Mouse (Mus musculus): ENCODE results near the gene Gcsam.

GRCm38 (mm10) chr16:45593656-45594055 is 16.5 kb upstream of the Gcsam start:
- no peak for TF ChIP-seq CTCF (conservative IDR thresholded peaks at IDR 0.05 in 1 of 2, IDR thresholded peaks at IDR 0.05 in 1 of 2; ENCODE audit: low read depth in 2 of 2, low read length in 2 of 2)
- no peak for TF ChIP-seq KAT2A (IDR thresholded peaks at IDR 0.05; ENCODE audit: insufficient replicate concordance, low read length)
- no peak for TF ChIP-seq ZNF384 (IDR thresholded peaks at IDR 0.05; ENCODE audit: low read depth, low read length)
- no peak for TF ChIP-seq POLR2A (IDR thresholded peaks at IDR 0.05; ENCODE audit: low read depth, low read length)
- no peak for TF ChIP-seq SIN3A (IDR thresholded peaks at IDR 0.05; ENCODE audit: low read length)
- TF ChIP-seq POLR2AphosphoS2 (IDR thresholded peaks at IDR 0.05; ENCODE audit: low read depth, low read length), result no peak
- no peak for TF ChIP-seq BHLHE40 (IDR thresholded peaks at IDR 0.05; ENCODE audit: low read depth, low read length)
- no peak for TF ChIP-seq CHD1 (IDR thresholded peaks at IDR 0.05; ENCODE audit: low read depth, low read length)
- TF ChIP-seq USF1 (IDR thresholded peaks at IDR 0.05; ENCODE audit: low read depth, low read length), result no peak
- TF ChIP-seq CHD2 (IDR thresholded peaks at IDR 0.05; ENCODE audit: low read length), result no peak
- TF ChIP-seq PAX5 (IDR thresholded peaks at IDR 0.05; ENCODE audit: low read length), result no peak
